Mouse (Mus musculus): ENCODE data around the gene Nagpa.

Gene Nagpa

Small RNAs within 50 kb of the gene (microRNA-seq; reads per million reads assigned to microRNA genes)
- gene Gm23689 (0 reads per million in 2 experiments), gene Gm26095 (0 reads per million in 2 experiments), gene Mir6364 (0 reads per million in 2 experiments)

Measured in adrenal gland (tissue).